Mouse (Mus musculus) hindbrain, postnatal 0 days (tissue): Measurements from ENCODE around the gene Adk. TPM values are rescaled to one million over a fixed set of nuclear protein-coding genes. Genes with fewer than 3 reads are reported as not detected.

Experiments used
- ATAC-seq: fragments of 200-750 bp; cut with Nextera tagmentation; 2 replicates; pipeline ENCODE4 v1.8.0; 2017; ENCODE audit warnings: mild to moderate bottlenecking, moderate TSS enrichment, moderate library complexity
- DNase-seq: peaks from one replicate; pipeline ENCODE4 v3.0.0-alpha.2; 2015; ENCODE audit warnings: low spot score
- H3K27ac ChIP-seq: fragments of 300-500 bp; sonication (generic); 2 replicates; pipeline ENCODE4 v1.5.1; 2014; ENCODE audit warnings: mild to moderate bottlenecking
- H3K27me3 ChIP-seq: fragments of 300-500 bp; sonication (generic); 2 replicates; pipeline ENCODE4 v1.6.1; 2014; ENCODE audit warnings: low read length, mixed read lengths; ENCODE audit not compliant: insufficient read depth
- H3K36me3 ChIP-seq: fragments of 300-500 bp; sonication (generic); 2 replicates; pipeline ENCODE4 v1.6.1; 2014; ENCODE audit warnings: low read length, mixed read lengths; ENCODE audit not compliant: insufficient read depth
- H3K4me1 ChIP-seq: fragments of 300-500 bp; sonication (generic); 2 replicates; pipeline ENCODE4 v1.6.1; 2014; ENCODE audit warnings: antibody characterized with exemption, low read length, mixed read lengths; ENCODE audit not compliant: insufficient read depth
- H3K4me2 ChIP-seq: fragments of 300-500 bp; sonication (generic); 2 replicates; pipeline ENCODE4 v1.6.1; 2014; ENCODE audit warnings: low read depth, mild to moderate bottlenecking, low read length, moderate library complexity, mixed read lengths
- H3K4me3 ChIP-seq: fragments of 300-500 bp; sonication (generic); 2 replicates; pipeline ENCODE4 v1.5.1; 2014; ENCODE audit warnings: low read length
- H3K9ac ChIP-seq: fragments of 300-500 bp; sonication (generic); replicated peaks from 2 replicates; pipeline ENCODE4 v1.6.1; 2014; ENCODE audit warnings: mild to moderate bottlenecking, low read length, moderate library complexity, mixed read lengths
- H3K9me3 ChIP-seq: fragments of 300-500 bp; sonication (generic); 2 replicates; pipeline ENCODE4 v1.6.1; 2016; ENCODE audit warnings: low read length, mixed read lengths
- CTCF ChIP-seq: IDR thresholded peaks from 2 replicates; pipeline ENCODE4 v1.5.1; 2016; ENCODE audit warnings: antibody characterized with exemption, control low read depth, low read depth
- WGBS: fragments of 180-500 bp; shearing (Covaris S2); extraction: QIAGEN DNeasy Blood & Tissue Kit; methylation state at CpG from one replicate; pipeline ENCODE4 v1.1.7; 2014; 5-methylcytosine and 5-hydroxymethylcytosine counted together
- polyA plus RNA-seq: library from polyadenylated mRNA; unstranded; fragments of >200 nt; fragmentation: Nextera tagmentation; extraction: Ambion mirVana; gene quantifications from 2 replicates; pipeline ENCODE4 v1.2.1, GENCODE M21; 2015
- total RNA-seq: library from RNA; depleted of rRNA; stranded (reverse); fragments of >200 nt; gene quantifications from 2 replicates; pipeline ENCODE4 v1.2.3, GENCODE M21; 2014

Gene Adk
- total and polyA plus RNA-seq, 2 experiments from 2014 or later = 27.4 to 63.5 TPM

- no peak for TF ChIP-seq CTCF
- H3K36me3 ChIP-seq = no peaks in the 10 kb centered on the region
- no peaks in the 10 kb centered on the region for H3K9me3 ChIP-seq
- H3K9ac ChIP-seq = no peak overlapping the region
- ATAC-seq = no peak
- WGBS = 84% methylated on average over 5 of the region's 5 CpGs
- no peak overlapping the region for H3K27ac ChIP-seq
- H3K4me3 ChIP-seq = no peak overlapping the region
- H3K27me3 ChIP-seq = no peaks in the 10 kb centered on the region
- H3K4me1 ChIP-seq = no peaks in the 10 kb centered on the region
- no peak for DNase-seq
- H3K4me2 ChIP-seq = no peak overlapping the region
Observed at GRCm38 (mm10) chr14:21241105-21241504, 188.7 kb downstream of the Adk start.

GRCm38 (mm10) chr14:21251386-21251785 is 199.0 kb downstream of the Adk start:
- Histone ChIP-seq H3K27me3 (no peaks in the 10 kb centered on the region), H3K27ac (peak overlapping the region; percentile 86; the same call in 1 of the 2 replicates), H3K4me2 (no peak overlapping the region), H3K36me3 (no peaks in the 10 kb centered on the region), H3K9ac (no peak overlapping the region), H3K9me3 (no peaks in the 10 kb centered on the region), H3K4me3 (no peak overlapping the region), H3K4me1 (peaks cover 3% of the 10 kb centered on the region; the same call in 1 of the 2 replicates)
- 24% methylated on average over 5 of the region's 5 CpGs for WGBS
- TF ChIP-seq CTCF = peak; percentile 32; the same call in 1 of the 2 replicates
- peak; percentile 61 for DNase-seq
- ATAC-seq = no peak

- no peaks in the 10 kb centered on the region for H3K27me3 ChIP-seq
- peak overlapping the region; percentile 86 for H3K27ac ChIP-seq
- WGBS = 8% methylated on average over 7 of the region's 7 CpGs
- peaks cover 3% of the 10 kb centered on the region; the same call in 1 of the 2 replicates for H3K4me1 ChIP-seq
- H3K4me2 ChIP-seq = peak overlapping the region; percentile 48
- H3K9ac ChIP-seq = 0 out of 2 replicates have a peak overlapping the region, but pooled peaks have one; percentile 17
- H3K4me3 ChIP-seq = no peak overlapping the region
- H3K36me3 ChIP-seq = no peaks in the 10 kb centered on the region
- no peaks in the 10 kb centered on the region for H3K9me3 ChIP-seq
- no peak for TF ChIP-seq CTCF
- peak; percentile 95 for DNase-seq
- ATAC-seq = peak; percentile 84
Observed at GRCm38 (mm10) chr14:21252326-21252886, 200.0 kb downstream of the Adk start.

GRCm38 (mm10) chr14:21253321-21253992 is 201.1 kb downstream of the Adk start:
- WGBS = 14% methylated on average over 5 of the region's 5 CpGs
- DNase-seq = peak; percentile 92

GRCm38 (mm10) chr14:21253993-21254339 is 201.6 kb downstream of the Adk start:
- Histone ChIP-seq H3K9me3 (no peaks in the 10 kb centered on the region), H3K27me3 (no peaks in the 10 kb centered on the region), H3K36me3 (no peaks in the 10 kb centered on the region), H3K4me3 (no peak overlapping the region), H3K4me2 (peak overlapping the region; percentile 33), H3K27ac (peak overlapping the region; percentile 72), H3K4me1 (peaks cover 3% of the 10 kb centered on the region; the same call in 1 of the 2 replicates), H3K9ac (0 out of 2 replicates have a peak overlapping the region, but pooled peaks have one; percentile 1)
- peak; percentile 66 for TF ChIP-seq CTCF
- ATAC-seq = peak; percentile 39
- DNase-seq = peak; percentile 76
- WGBS = 13% methylated on average over 2 of the region's 2 CpGs

More at GRCm38 (mm10) chr14:21253321-21253992, 201.1 kb downstream of the Adk start:
- no peak for TF ChIP-seq CTCF
- Histone ChIP-seq H3K9me3 (no peaks in the 10 kb centered on the region), H3K4me2 (peak overlapping the region; percentile 28; the same call in 1 of the 2 replicates), H3K36me3 (no peaks in the 10 kb centered on the region), H3K4me3 (no peak overlapping the region), H3K27ac (peak overlapping the region; percentile 76), H3K4me1 (peaks cover 3% of the 10 kb centered on the region; the same call in 1 of the 2 replicates), H3K27me3 (no peaks in the 10 kb centered on the region), H3K9ac (peak overlapping the region; percentile 21; the same call in 1 of the 2 replicates)
- ATAC-seq = peak; percentile 88

GRCm38 (mm10) chr14:21268229-21268628 is 215.9 kb downstream of the Adk start:
- Histone ChIP-seq H3K9ac (no peak overlapping the region), H3K27me3 (no peaks in the 10 kb centered on the region), H3K4me3 (no peak overlapping the region), H3K4me2 (no peak overlapping the region), H3K4me1 (no peaks in the 10 kb centered on the region), H3K27ac (no peak overlapping the region), H3K36me3 (no peaks in the 10 kb centered on the region), H3K9me3 (no peaks in the 10 kb centered on the region)
- no peak for ATAC-seq
- TF ChIP-seq CTCF = no peak
- WGBS = 92% methylated on average over 8 of the region's 8 CpGs
- DNase-seq = no peak

- Histone ChIP-seq H3K27me3 (no peaks in the 10 kb centered on the region), H3K9ac (no peak overlapping the region), H3K36me3 (no peaks in the 10 kb centered on the region), H3K9me3 (no peaks in the 10 kb centered on the region), H3K4me2 (no peak overlapping the region), H3K27ac (no peak overlapping the region), H3K4me1 (no peaks in the 10 kb centered on the region), H3K4me3 (no peak overlapping the region)
- no peak for DNase-seq
- no peak for TF ChIP-seq CTCF
- no peak for ATAC-seq
- WGBS = 73% methylated on average over 4 of the region's 4 CpGs
Observed at GRCm38 (mm10) chr14:21271472-21271871, 219.1 kb downstream of the Adk start.
